Mouse (Mus musculus) left cerebral cortex, postnatal 10 days (tissue): ENCODE measurements around the gene Bola3. TPM values are rescaled to one million over a fixed set of nuclear protein-coding genes. Genes with fewer than 3 reads are reported as not detected.

Experiments used
- DNase-seq, 2 experiments: peaks; one replicate each; pipeline ENCODE4 v3.0.0; 2021 to 2022; ENCODE audit warnings: low spot score in 2 of 2, mixed read lengths in 1 of 2; ENCODE audit errors: extremely low spot score in 1 of 2
- intact Hi-C: fragments of 180-260 bp; cut with DNase I; formaldehyde crosslinking; loops from one replicate; pipeline ENCODE4 v1.15.1; 2025
- microRNA-seq: library from miRNA; unstranded; fragments of <30 nt; microRNA quantifications from one replicate; pipeline ENCODE4 v1.2.0, GENCODE M21; 2022
- total RNA-seq, 2 experiments: library from RNA; stranded (reverse); gene quantifications; 2 replicates each; pipeline ENCODE4 v1.2.3; 2021

Bola3 gene
- total RNA-seq, 2 experiments from 2014 or later = 33.7 to 36.7 TPM

GRCm38 (mm10) chr6:83381510-83382491, 32.9 kb downstream of the Bola3 start:
- intact Hi-C loops = no loop called here
- DNase-seq = no peak

DNA sequence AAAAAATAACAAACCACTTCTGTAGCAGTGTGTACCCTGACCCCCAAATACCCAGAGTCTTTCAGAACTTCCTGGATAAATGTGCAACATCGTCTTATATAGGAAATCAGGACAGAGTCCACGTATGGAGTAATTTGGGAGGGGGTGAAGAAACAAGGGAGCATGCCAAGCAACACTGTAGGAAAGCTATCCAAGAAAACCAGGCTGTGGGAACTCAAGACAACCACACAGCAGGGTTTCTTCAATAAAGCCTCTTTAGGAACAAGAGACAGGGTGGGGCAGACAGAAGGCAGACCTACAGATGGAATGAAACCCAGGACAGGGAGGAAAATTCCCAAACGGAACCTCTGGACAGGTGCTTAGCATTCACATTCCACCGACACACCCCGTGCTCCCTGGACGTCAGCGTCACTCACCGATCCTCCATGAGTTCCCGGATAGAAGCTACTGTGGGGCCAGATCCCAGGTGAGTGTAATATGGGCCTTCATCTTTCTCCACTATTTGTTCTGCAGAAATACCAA, 36.7 kb downstream of the Bola3 start:
- intact Hi-C loops = no loop called here
- no peak for DNase-seq

- DNase-seq = peak in 1 of 2 experiments; percentile 64
- intact Hi-C loops = no loop called here
These were observed 43.3 kb downstream of the Bola3 start for GRCm38 (mm10) chr6:83392166-83392780.

DNA sequence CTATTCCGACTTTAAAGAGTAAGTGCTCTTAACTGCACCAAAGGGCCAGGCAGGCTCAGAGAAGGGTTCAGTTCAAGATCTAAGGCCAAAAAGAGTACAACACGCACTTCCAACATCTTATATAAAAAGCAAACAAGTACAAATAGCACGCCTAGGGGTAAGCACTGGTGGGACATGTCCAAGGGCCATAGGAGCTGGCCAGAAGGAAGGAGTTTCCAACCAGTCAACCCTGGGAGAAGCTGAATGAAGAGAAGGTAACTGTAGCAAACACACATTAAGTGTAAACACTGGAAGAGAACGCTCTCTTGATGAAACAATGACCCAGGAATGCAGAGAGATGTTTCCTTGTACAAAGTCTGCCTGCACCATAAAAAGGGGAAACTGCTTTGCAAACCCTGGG, 45.2 kb downstream of the Bola3 start:
- intact Hi-C loops = no loop called here
- DNase-seq = no peak

DNA sequence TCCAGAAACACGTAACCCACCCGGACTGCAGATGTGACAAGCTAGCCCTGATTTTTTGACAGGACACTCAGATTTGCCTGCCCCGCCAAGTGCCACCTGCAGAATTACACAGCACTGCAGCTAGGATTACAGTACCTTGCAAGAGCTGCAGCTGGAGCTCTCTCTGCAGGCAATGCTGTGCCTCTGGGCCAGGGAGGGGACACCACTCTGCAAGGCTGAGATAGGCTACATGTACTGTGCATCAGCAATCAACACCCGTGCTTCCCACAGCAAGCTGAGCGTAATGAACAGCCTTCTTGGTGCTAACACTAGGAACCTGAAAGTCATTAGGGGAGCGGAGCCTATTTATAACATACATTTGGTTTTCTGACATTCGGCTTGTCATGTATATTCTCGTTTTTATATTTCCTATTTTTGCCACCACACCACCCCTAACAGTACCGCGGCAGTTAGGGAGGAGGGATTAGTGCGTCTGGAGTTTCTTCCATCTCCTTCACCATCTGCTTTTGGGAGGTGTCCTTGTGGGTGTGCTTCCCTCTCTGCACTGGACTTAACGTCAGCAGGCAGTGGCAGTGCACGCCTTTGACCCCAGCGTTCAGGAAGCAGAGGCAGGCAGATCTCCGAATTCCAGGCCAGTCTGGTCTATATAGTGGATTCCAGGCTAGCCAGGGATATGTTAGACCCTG, 46.7 kb downstream of the Bola3 start:
- intact Hi-C loops = no loop called here
- DNase-seq = no peak

- peak in 1 of 2 experiments; percentile 22 for DNase-seq
- intact Hi-C loops = no loop called here
These were observed 47.8 kb downstream of the Bola3 start for GRCm38 (mm10) chr6:83396711-83397110.

GRCm38 (mm10) chr6:83397728-83398127, 48.8 kb downstream of the Bola3 start:
- intact Hi-C loops = no loop called here
- DNase-seq = no peak

DNA sequence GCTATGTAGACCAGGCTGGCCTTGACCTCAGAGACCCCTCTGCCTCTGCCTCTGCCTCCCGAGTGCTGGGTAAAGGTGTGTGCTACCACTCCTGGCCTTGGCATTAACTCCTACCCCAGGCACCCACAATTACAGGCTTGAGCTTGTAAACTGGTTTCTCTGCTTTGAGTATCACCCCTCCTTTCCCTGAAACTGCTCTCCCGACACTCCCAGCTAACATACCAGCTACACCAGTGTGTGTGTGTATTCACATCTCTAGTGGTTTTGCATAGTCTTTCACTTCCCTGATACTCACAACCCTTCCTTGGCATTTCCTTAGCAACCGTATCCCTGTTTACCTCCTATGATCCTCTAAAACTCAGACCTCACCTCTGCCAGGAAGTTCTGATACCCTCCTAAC, 50.8 kb downstream of the Bola3 start:
- DNase-seq = no peak
- intact Hi-C loops = no loop called here

GRCm38 (mm10) chr6:83403481-83403880, 54.5 kb downstream of the Bola3 start:
- DNase-seq = no peak
- intact Hi-C loops = no loop called here

DNA sequence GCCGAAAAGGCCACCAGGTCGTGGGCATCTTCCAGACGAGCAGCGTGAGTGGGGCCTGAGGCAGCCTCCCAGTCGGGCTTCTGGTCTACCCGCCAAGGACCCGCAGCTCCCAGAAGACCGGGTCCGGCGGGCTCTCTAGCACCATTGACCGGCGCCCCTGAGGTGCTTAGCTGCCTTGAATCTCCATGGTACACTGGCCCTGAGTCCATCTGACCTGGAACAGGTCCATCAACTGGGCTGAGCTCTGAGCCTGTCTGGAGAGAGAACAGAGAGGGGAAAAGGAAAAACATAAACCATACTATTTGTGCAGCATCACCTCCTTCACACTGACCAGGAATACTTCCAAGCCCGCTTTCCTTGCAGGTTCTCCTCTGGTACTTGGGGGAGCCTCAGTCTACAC, 55.6 kb downstream of the Bola3 start:
- intact Hi-C loops = no loop called here
- no peak for DNase-seq

DNA sequence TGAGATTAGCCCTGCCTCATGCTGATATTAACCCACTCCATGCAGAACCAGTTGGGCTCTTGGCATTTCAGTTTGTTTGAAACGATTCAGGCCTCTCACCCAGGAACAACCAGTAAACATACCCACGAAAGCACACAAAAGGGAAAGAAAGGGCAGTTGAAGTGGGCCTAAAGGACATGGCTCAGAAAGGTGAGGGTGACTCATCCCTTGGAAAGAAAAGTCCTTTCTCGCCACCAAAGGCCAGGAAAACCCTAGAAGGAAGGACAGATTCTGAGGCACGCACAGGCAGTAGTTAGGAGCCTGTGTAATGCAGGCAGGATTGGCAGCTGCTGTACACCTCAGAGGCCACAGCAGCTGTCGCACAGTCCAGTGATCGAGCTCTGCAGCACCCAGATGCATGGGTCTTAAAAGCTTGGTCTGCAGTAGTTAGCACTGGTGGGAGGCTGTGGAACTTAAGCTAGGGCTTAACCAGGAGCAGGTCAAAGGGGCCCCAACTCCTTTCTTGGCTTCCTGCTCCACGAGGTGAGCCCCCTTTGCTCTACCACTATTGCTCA, 56.6 kb downstream of the Bola3 start:
- DNase-seq = no peak
- intact Hi-C loops = no loop called here

GRCm38 (mm10) chr6:83408510-83408909, 59.6 kb downstream of the Bola3 start:
- intact Hi-C loops = no loop called here
- DNase-seq = no peak

Small RNA genes within 50 kb of the gene (microRNA-seq; reads per million reads assigned to microRNA genes)
- not detected for gene Mir6374

Other genes starting within 250 kb of the Bola3 start
- gene Ccdc142, start 247.5 kb upstream of the Bola3 start, total RNA-seq = 1 to 10 TPM; 7.7 to 9.4 TPM
- gene Gm42688, start 247.5 kb upstream of the Bola3 start, total RNA-seq = 1 to 10 TPM; 6.3 to 6.5 TPM
- 10 to 100 TPM; 58.7 to 63.5 TPM for gene Mrpl53, start 240.1 kb upstream of the Bola3 start, total RNA-seq
- 10 to 100 TPM; 27.9 to 31.8 TPM for gene Mogs, start 233.7 kb upstream of the Bola3 start, total RNA-seq
- 10 to 100 TPM; 50.4 to 54.7 TPM for gene Wbp1, start 227.6 kb upstream of the Bola3 start, total RNA-seq
- gene Ino80b, start 223.7 kb upstream of the Bola3 start, total RNA-seq = 10 to 100 TPM; 19.9 to 23.2 TPM
- 10 to 100 TPM; 30.3 to 34.4 TPM for gene Rtkn, start 213.7 kb upstream of the Bola3 start, total RNA-seq
- gene Wdr54, start 192.8 kb upstream of the Bola3 start, total RNA-seq = 10 to 100 TPM; 28.0 to 29.4 TPM
- 10 to 100 TPM; 28.5 to 29.0 TPM for gene 1700003E16Rik, start 192.7 kb upstream of the Bola3 start, total RNA-seq
- 100 to 1,000 TPM; 351 to 353 TPM for gene Dctn1, start 183.2 kb upstream of the Bola3 start, total RNA-seq
- under 1 TPM; 0.71 to 0.75 TPM for gene Slc4a5, start 129.3 kb upstream of the Bola3 start, total RNA-seq
- 10 to 100 TPM in 1 of 2 experiments, 1 to 10 TPM in 1; 8.3 to 10.6 TPM for gene Mthfd2, start 23.2 kb upstream of the Bola3 start, total RNA-seq
- gene Mob1a, start 23.1 kb upstream of the Bola3 start, total RNA-seq = 10 to 100 TPM; 21.0 to 21.6 TPM
- gene Tet3, start 109.9 kb downstream of the Bola3 start, total RNA-seq = 100 to 1,000 TPM; 105 to 114 TPM
- gene Dguok, start 157.8 kb downstream of the Bola3 start, total RNA-seq = 10 to 100 TPM; 26.5 to 27.6 TPM
- gene Actg2, start 187.1 kb downstream of the Bola3 start, total RNA-seq = 1 to 10 TPM in 1 of 2 experiments, under 1 TPM in 1; 0.87 to 1.0 TPM
- 10 to 100 TPM; 38.3 to 39.8 TPM for gene Stambp, start 223.6 kb downstream of the Bola3 start, total RNA-seq